Mouse (Mus musculus) gonadal fat pad, adult 2 months (tissue): ENCODE measurements around the gene Clip3. TPM values are rescaled to one million over a fixed set of nuclear protein-coding genes. Genes with fewer than 3 reads are reported as not detected.

Experiments used
- DNase-seq: peaks from one replicate; pipeline ENCODE4 v3.0.0-alpha.2; 2012; ENCODE audit warnings: low read depth
- polyA plus RNA-seq: library from polyadenylated mRNA; depleted of rRNA; stranded (reverse); fragments of >200 nt; gene quantifications from 2 replicates; pipeline ENCODE4 v1.2.3, GENCODE M21; 2012

Clip3 gene
- polyA plus RNA-seq, 1 experiment: 6.3 TPM

GRCm38 (mm10) chr7:30295103-30295502 lies 3.6 kb downstream of the Clip3 start:
- DNase-seq: no peak

- no peak for DNase-seq
Measured at GRCm38 (mm10) chr7:30296816-30297215, 5.3 kb downstream of the Clip3 start.

GRCm38 (mm10) chr7:30297266-30297665 lies 5.7 kb downstream of the Clip3 start:
- no peak for DNase-seq

- no peak for DNase-seq
Measured at GRCm38 (mm10) chr7:30300914-30301313, 9.4 kb downstream of the Clip3 start.

- no peak for DNase-seq
Measured at GRCm38 (mm10) chr7:30306083-30306779, 14.7 kb downstream of the Clip3 start.

- DNase-seq: peak; percentile 54
Measured at GRCm38 (mm10) chr7:30308076-30309005, 16.8 kb downstream of the Clip3 start, which contains the start of gene Alkbh6. TSS of gene Alkbh6 (plus strand) at chr7:30308717.

GRCm38 (mm10) chr7:30309395-30310129 lies 18.0 kb downstream of the Clip3 start:
- DNase-seq: no peak

GRCm38 (mm10) chr7:30310136-30310535 lies 18.6 kb downstream of the Clip3 start:
- DNase-seq: no peak

- no peak for DNase-seq
Measured at GRCm38 (mm10) chr7:30313666-30314320, 22.3 kb downstream of the Clip3 start.

GRCm38 (mm10) chr7:30314721-30315155 lies 23.2 kb downstream of the Clip3 start, which contains the start of gene Syne4:
TSS of gene Syne4 (plus strand) at chr7:30314807.
- no peak for DNase-seq

- no peak for DNase-seq
Measured at GRCm38 (mm10) chr7:30315559-30316529, 24.3 kb downstream of the Clip3 start.

GRCm38 (mm10) chr7:30318142-30318541 lies 26.6 kb downstream of the Clip3 start:
- DNase-seq: no peak

GRCm38 (mm10) chr7:30320946-30321345 lies 29.4 kb downstream of the Clip3 start:
- DNase-seq: no peak

GRCm38 (mm10) chr7:30321539-30322284 lies 30.2 kb downstream of the Clip3 start, which contains the start of gene E130208F15Rik:
TSS of gene E130208F15Rik (plus strand) at chr7:30321740.
- DNase-seq: no peak

GRCm38 (mm10) chr7:30322285-30322667 lies 30.7 kb downstream of the Clip3 start:
- DNase-seq: no peak

- no peak for DNase-seq
Measured at GRCm38 (mm10) chr7:30322865-30323264, 31.3 kb downstream of the Clip3 start.

GRCm38 (mm10) chr7:30323795-30324194 lies 32.3 kb downstream of the Clip3 start, which contains the start of gene Sdhaf1:
TSS of gene Sdhaf1 (minus strand) at chr7:30323895.
- DNase-seq: no peak

GRCm38 (mm10) chr7:30324300-30324944 lies 32.9 kb downstream of the Clip3 start:
- no peak for DNase-seq

GRCm38 (mm10) chr7:30325364-30325763 lies 33.8 kb downstream of the Clip3 start:
- DNase-seq: no peak
